Mouse (Mus musculus): ENCODE data around the gene Rad51b. TPM values are rescaled to one million over a fixed set of nuclear protein-coding genes. Genes with fewer than 3 reads are reported as not detected.

The Rad51b gene
- polyA plus RNA-seq, 1 experiment from 2014 or later: 2.7 TPM

- peak overlapping the region; percentile 35; the same call in 1 of the 2 replicates for H3K9ac ChIP-seq (ENCODE audit: low read depth, low read length)
- peaks cover 12% of the 10 kb centered on the region for H3K4me1 ChIP-seq (ENCODE audit: control insufficient read depth, insufficient read depth, low read depth, low read length)
- ATAC-seq: peak; percentile 90
- H3K27ac ChIP-seq (ENCODE audit: low read depth, low read length): peak overlapping the region; percentile 75
- WGBS: 35% methylated on average over 11 of the region's 11 CpGs
- no peak overlapping the region for H3K4me3 ChIP-seq (ENCODE audit: low read length)
- no peaks in the 10 kb centered on the region for H3K36me3 ChIP-seq (ENCODE audit: control insufficient read depth, insufficient read depth, low read length)
- no peaks in the 10 kb centered on the region for H3K27me3 ChIP-seq (replicated peaks; ENCODE audit: control insufficient read depth, insufficient read depth, low read length)
- H3K4me2 ChIP-seq (ENCODE audit: low read length): no peak overlapping the region
- no peaks in the 10 kb centered on the region for H3K9me3 ChIP-seq (ENCODE audit: control insufficient read depth, low read length)
Measured at GRCm38 (mm10) chr12:79511454-79512204, 214.5 kb downstream of the Rad51b start.

- H3K27ac ChIP-seq (ENCODE audit: low read depth, low read length): peak overlapping the region; percentile 75
- WGBS: 55% methylated on average over 10 of the region's 10 CpGs
Measured at GRCm38 (mm10) chr12:79512205-79512886, 215.3 kb downstream of the Rad51b start.

GRCm38 (mm10) chr12:79512982-79513681, 216.1 kb downstream of the Rad51b start:
- H3K4me2 ChIP-seq (ENCODE audit: low read length): no peak overlapping the region
- H3K27ac ChIP-seq (ENCODE audit: low read depth, low read length): no peak overlapping the region
- WGBS: 93% methylated on average over 5 of the region's 5 CpGs
- no peak overlapping the region for H3K4me3 ChIP-seq (ENCODE audit: low read length)
- H3K9me3 ChIP-seq (ENCODE audit: control insufficient read depth, low read length): no peaks in the 10 kb centered on the region
- no peaks in the 10 kb centered on the region for H3K36me3 ChIP-seq (ENCODE audit: control insufficient read depth, insufficient read depth, low read length)
- no peaks in the 10 kb centered on the region for H3K27me3 ChIP-seq (replicated peaks; ENCODE audit: control insufficient read depth, insufficient read depth, low read length)
- H3K9ac ChIP-seq (ENCODE audit: low read depth, low read length): no peak overlapping the region
- no peak for ATAC-seq
- H3K4me1 ChIP-seq (ENCODE audit: control insufficient read depth, insufficient read depth, low read depth, low read length): peaks cover 5% of the 10 kb centered on the region

More at GRCm38 (mm10) chr12:79512205-79512886, 215.3 kb downstream of the Rad51b start:
- no peak for ATAC-seq
- Histone ChIP-seq H3K4me1 (ENCODE audit: control insufficient read depth, insufficient read depth, low read depth, low read length) (peaks cover 7% of the 10 kb centered on the region), H3K4me2 (ENCODE audit: low read length) (no peak overlapping the region), H3K9ac (ENCODE audit: low read depth, low read length) (no peak overlapping the region), H3K36me3 (ENCODE audit: control insufficient read depth, insufficient read depth, low read length) (no peaks in the 10 kb centered on the region), H3K9me3 (ENCODE audit: control insufficient read depth, low read length) (no peaks in the 10 kb centered on the region), H3K4me3 (ENCODE audit: low read length) (no peak overlapping the region), H3K27me3 (replicated peaks; ENCODE audit: control insufficient read depth, insufficient read depth, low read length) (no peaks in the 10 kb centered on the region)

GRCm38 (mm10) chr12:79514680-79515079, 217.6 kb downstream of the Rad51b start:
- Histone ChIP-seq H3K4me3 (ENCODE audit: low read length) (no peak overlapping the region), H3K4me2 (ENCODE audit: low read length) (no peak overlapping the region), H3K36me3 (ENCODE audit: control insufficient read depth, insufficient read depth, low read length) (no peaks in the 10 kb centered on the region), H3K9me3 (ENCODE audit: control insufficient read depth, low read length) (no peaks in the 10 kb centered on the region), H3K27ac (ENCODE audit: low read depth, low read length) (no peak overlapping the region), H3K9ac (ENCODE audit: low read depth, low read length) (no peak overlapping the region), H3K4me1 (ENCODE audit: control insufficient read depth, insufficient read depth, low read depth, low read length) (peaks cover 5% of the 10 kb centered on the region), H3K27me3 (replicated peaks; ENCODE audit: control insufficient read depth, insufficient read depth, low read length) (no peaks in the 10 kb centered on the region)
- no peak for ATAC-seq
- 97% methylated on average over 3 of the region's 3 CpGs for WGBS

- 44% methylated on average over 1 of the region's 1 CpGs for WGBS
- Histone ChIP-seq H3K9me3 (ENCODE audit: control insufficient read depth, low read length) (no peaks in the 10 kb centered on the region), H3K27me3 (replicated peaks; ENCODE audit: control insufficient read depth, insufficient read depth, low read length) (no peaks in the 10 kb centered on the region), H3K4me3 (ENCODE audit: low read length) (no peak overlapping the region), H3K27ac (ENCODE audit: low read depth, low read length) (no peak overlapping the region), H3K36me3 (ENCODE audit: control insufficient read depth, insufficient read depth, low read length) (no peaks in the 10 kb centered on the region), H3K9ac (ENCODE audit: low read depth, low read length) (no peak overlapping the region), H3K4me2 (ENCODE audit: low read length) (no peak overlapping the region), H3K4me1 (ENCODE audit: control insufficient read depth, insufficient read depth, low read depth, low read length) (no peaks in the 10 kb centered on the region)
- no peak for ATAC-seq
Measured at GRCm38 (mm10) chr12:79522374-79522773, 225.3 kb downstream of the Rad51b start.

- Histone ChIP-seq H3K9ac (ENCODE audit: low read depth, low read length) (no peak overlapping the region), H3K4me3 (ENCODE audit: low read length) (no peak overlapping the region), H3K36me3 (ENCODE audit: control insufficient read depth, insufficient read depth, low read length) (no peaks in the 10 kb centered on the region), H3K27ac (ENCODE audit: low read depth, low read length) (no peak overlapping the region), H3K4me1 (ENCODE audit: control insufficient read depth, insufficient read depth, low read depth, low read length) (no peaks in the 10 kb centered on the region), H3K27me3 (replicated peaks; ENCODE audit: control insufficient read depth, insufficient read depth, low read length) (no peaks in the 10 kb centered on the region), H3K9me3 (ENCODE audit: control insufficient read depth, low read length) (no peaks in the 10 kb centered on the region), H3K4me2 (ENCODE audit: low read length) (no peak overlapping the region)
- 71% methylated on average over 14 of the region's 14 CpGs for WGBS
- ATAC-seq: no peak
Measured at GRCm38 (mm10) chr12:79524941-79525871, 228.1 kb downstream of the Rad51b start.

GRCm38 (mm10) chr12:79525872-79526271, 228.8 kb downstream of the Rad51b start:
- H3K4me3 ChIP-seq (ENCODE audit: low read length): no peak overlapping the region
- H3K4me1 ChIP-seq (ENCODE audit: control insufficient read depth, insufficient read depth, low read depth, low read length): no peaks in the 10 kb centered on the region
- no peaks in the 10 kb centered on the region for H3K27me3 ChIP-seq (replicated peaks; ENCODE audit: control insufficient read depth, insufficient read depth, low read length)
- no peak for ATAC-seq
- no peak overlapping the region for H3K27ac ChIP-seq (ENCODE audit: low read depth, low read length)
- H3K9ac ChIP-seq (ENCODE audit: low read depth, low read length): no peak overlapping the region
- 23% methylated on average over 8 of the region's 8 CpGs for WGBS
- no peaks in the 10 kb centered on the region for H3K9me3 ChIP-seq (ENCODE audit: control insufficient read depth, low read length)
- H3K36me3 ChIP-seq (ENCODE audit: control insufficient read depth, insufficient read depth, low read length): no peaks in the 10 kb centered on the region
- H3K4me2 ChIP-seq (ENCODE audit: low read length): no peak overlapping the region

GRCm38 (mm10) chr12:79527222-79527621, 230.1 kb downstream of the Rad51b start:
- H3K4me2 ChIP-seq (ENCODE audit: low read length): no peak overlapping the region
- 80% methylated on average over 3 of the region's 3 CpGs for WGBS

More at GRCm38 (mm10) chr12:79527222-79527621, 230.1 kb downstream of the Rad51b start:
- no peaks in the 10 kb centered on the region for H3K4me1 ChIP-seq (ENCODE audit: control insufficient read depth, insufficient read depth, low read depth, low read length)
- ATAC-seq: no peak
- no peaks in the 10 kb centered on the region for H3K36me3 ChIP-seq (ENCODE audit: control insufficient read depth, insufficient read depth, low read length)
- no peak overlapping the region for H3K9ac ChIP-seq (ENCODE audit: low read depth, low read length)
- no peaks in the 10 kb centered on the region for H3K27me3 ChIP-seq (replicated peaks; ENCODE audit: control insufficient read depth, insufficient read depth, low read length)
- no peaks in the 10 kb centered on the region for H3K9me3 ChIP-seq (ENCODE audit: control insufficient read depth, low read length)
- H3K27ac ChIP-seq (ENCODE audit: low read depth, low read length): no peak overlapping the region
- H3K4me3 ChIP-seq (ENCODE audit: low read length): no peak overlapping the region
